Mouse (Mus musculus) limb, embryonic 11.5 days (tissue): ENCODE measurements around the gene Ctsj. TPM values are rescaled to one million over a fixed set of nuclear protein-coding genes. Genes with fewer than 3 reads are reported as not detected.

ENCODE experiments used
- ATAC-seq: fragments of 200-750 bp; cut with Nextera tagmentation; 2 replicates; pipeline ENCODE4 v1.8.0; 2017; ENCODE audit warnings: low read depth; ENCODE audit not compliant: insufficient number of reproducible peaks, low FRiP score, low TSS enrichment
- DNase-seq: peaks from one replicate; pipeline ENCODE4 v3.0.0-alpha.2; 2015; ENCODE audit warnings: low spot score
- H3K27ac ChIP-seq: fragments of 300-500 bp; sonication (generic); replicated peaks from 2 replicates; pipeline ENCODE4 v1.5.1; 2014; ENCODE audit warnings: low read depth, mild to moderate bottlenecking, low read length
- H3K27me3 ChIP-seq: fragments of 300-500 bp; sonication (generic); 2 replicates; pipeline ENCODE4 v1.6.1; 2014; ENCODE audit warnings: mild to moderate bottlenecking, low read length, mixed read lengths; ENCODE audit not compliant: control insufficient read depth, insufficient read depth
- H3K36me3 ChIP-seq: fragments of 300-500 bp; sonication (generic); 2 replicates; pipeline ENCODE4 v1.6.1; 2014; ENCODE audit warnings: mild to moderate bottlenecking, low read length, moderate library complexity, mixed read lengths; ENCODE audit not compliant: control insufficient read depth, insufficient read depth
- H3K4me1 ChIP-seq: fragments of 300-500 bp; sonication (generic); 2 replicates; pipeline ENCODE4 v1.6.1; 2014; ENCODE audit warnings: low read length, mixed read lengths; ENCODE audit not compliant: control insufficient read depth, insufficient read depth
- H3K4me2 ChIP-seq: fragments of 300-500 bp; sonication (generic); 2 replicates; pipeline ENCODE4 v1.6.1; 2014; ENCODE audit warnings: low read depth, mild to moderate bottlenecking, moderate library complexity; ENCODE audit not compliant: severe bottlenecking
- H3K4me3 ChIP-seq: fragments of 300-500 bp; sonication (generic); 2 replicates; pipeline ENCODE4 v1.5.1; 2014; ENCODE audit warnings: low read depth, low read length
- H3K9ac ChIP-seq: fragments of 300-500 bp; sonication (generic); 2 replicates; pipeline ENCODE4 v1.6.1; 2014; ENCODE audit warnings: mild to moderate bottlenecking, low read length
- H3K9me3 ChIP-seq: fragments of 300-500 bp; sonication (generic); 2 replicates; pipeline ENCODE4 v1.6.1; 2016; ENCODE audit warnings: low read length; ENCODE audit not compliant: control insufficient read depth
- WGBS: fragments of 180-500 bp; shearing (Covaris S2); extraction: QIAGEN DNeasy Blood & Tissue Kit; methylation state at CpG from one replicate; pipeline ENCODE4 v1.1.7; 2014; 5-methylcytosine and 5-hydroxymethylcytosine counted together
- polyA plus RNA-seq: library from polyadenylated mRNA; unstranded; fragments of >200 nt; fragmentation: Nextera tagmentation; extraction: Ambion mirVana; gene quantifications from 2 replicates; pipeline ENCODE4 v1.2.1, GENCODE M21; 2014

Gene Ctsj
- polyA plus RNA-seq, 1 experiment from 2014 or later = not detected

- no peak for ATAC-seq
- H3K27ac ChIP-seq = no peak overlapping the region
- no peaks in the 10 kb centered on the region; the same call in 1 of the 2 replicates for H3K9me3 ChIP-seq
- 67% methylated on average over 5 of the region's 5 CpGs for WGBS
- no peaks in the 10 kb centered on the region for H3K4me1 ChIP-seq
- no peaks in the 10 kb centered on the region for H3K27me3 ChIP-seq
- no peak overlapping the region for H3K4me2 ChIP-seq
- H3K9ac ChIP-seq = no peak overlapping the region
- DNase-seq = no peak
- no peak overlapping the region for H3K4me3 ChIP-seq
- H3K36me3 ChIP-seq = no peaks in the 10 kb centered on the region
Observed at GRCm38 (mm10) chr13:60961706-60962105, 44.1 kb downstream of the Ctsj start.

Other genes starting within 250 kb of the Ctsj start
- gene BC051665, start 219.6 kb downstream of the Ctsj start, polyA plus RNA-seq = not detected in 2 replicates
- gene Ctsll3, start 203.1 kb downstream of the Ctsj start, polyA plus RNA-seq = not detected in 2 replicates
- not detected in 2 replicates for gene 4930486L24Rik, start 141.5 kb downstream of the Ctsj start, polyA plus RNA-seq
- gene Gm49392, start 109.1 kb downstream of the Ctsj start, polyA plus RNA-seq = 0.16 TPM in 1 of 2 replicates, not detected in the other
- 1.5 and 3.2 TPM in 2 replicates for gene Ctla2b, start 108.5 kb downstream of the Ctsj start, polyA plus RNA-seq
- gene Tpbpb, start 101.1 kb downstream of the Ctsj start, polyA plus RNA-seq = not detected in 2 replicates
- not detected in 2 replicates for gene Gm49393, start 70.4 kb downstream of the Ctsj start, polyA plus RNA-seq
- 0.79 and 1.1 TPM in 2 replicates for gene Gm49391, start 69.4 kb downstream of the Ctsj start, polyA plus RNA-seq
- gene Ctla2a, start 69.3 kb downstream of the Ctsj start, polyA plus RNA-seq = 12.5 and 13.8 TPM in 2 replicates
- gene Tpbpa, start 64.0 kb downstream of the Ctsj start, polyA plus RNA-seq = not detected in 2 replicates
- gene Ctsq, start 34.7 kb upstream of the Ctsj start, polyA plus RNA-seq = not detected in 2 replicates
- not detected in 2 replicates for gene Ctsr, start 158.3 kb upstream of the Ctsj start, polyA plus RNA-seq
- not detected in 2 replicates for gene Cts6, start 197.5 kb upstream of the Ctsj start, polyA plus RNA-seq
- not detected in 2 replicates for gene Cts8, start 249.4 kb upstream of the Ctsj start, polyA plus RNA-seq